Mouse (Mus musculus) MEL (cell line): ENCODE data around the gene Chrne. TPM values are rescaled to one million over a fixed set of nuclear protein-coding genes. Genes with fewer than 3 reads are reported as not detected.

ENCODE experiments used
- DNase-seq: peaks from one replicate; pipeline ENCODE4 v3.0.0; 2011; ENCODE audit warnings: low read depth, low spot score
- H3K27ac ChIP-seq: 2 replicates; pipeline ENCODE4 v1.5.1; 2012; ENCODE audit warnings: low read depth, mild to moderate bottlenecking, control low read depth, low read length, moderate library complexity; ENCODE audit not compliant: control insufficient read depth
- H3K27me3 ChIP-seq, 2 experiments: fragments of 150-350 bp in 1 of 2; sonication (generic) in 1 of 2; 2 replicates each; pipeline ENCODE4 v1.6.1; 2012; ENCODE audit warnings: low read length in 2 of 2, mild to moderate bottlenecking in 2 of 2, improper control_type of control experiment in 1 of 2, moderate library complexity in 1 of 2; ENCODE audit not compliant: insufficient read depth in 2 of 2, control insufficient read depth in 1 of 2
- H3K36me3 ChIP-seq, 2 experiments: 2 replicates each; pipeline ENCODE4 v1.6.1; 2012 to 2014; ENCODE audit warnings: low read length in 2 of 2, improper control_type of control experiment in 1 of 2, inconsistent platforms in 1 of 2, mild to moderate bottlenecking in 1 of 2; ENCODE audit not compliant: insufficient read depth in 2 of 2, control insufficient read depth in 1 of 2
- H3K4me1 ChIP-seq, 2 experiments: fragments of 150-350 bp in 1 of 2; sonication (generic) in 1 of 2; 2 replicates each; pipeline ENCODE4 v1.6.1; 2012; ENCODE audit warnings: low read length in 2 of 2, improper control_type of control experiment in 1 of 2, mild to moderate bottlenecking in 1 of 2; ENCODE audit not compliant: insufficient read depth in 2 of 2, control insufficient read depth in 1 of 2
- H3K4me3 ChIP-seq, 2 experiments: fragments of 150-350 bp in 1 of 2; sonication (generic) in 1 of 2; 2 replicates each; pipeline ENCODE4 v1.5.1; 2012; ENCODE audit warnings: low read depth in 2 of 2, low read length in 2 of 2, mild to moderate bottlenecking in 2 of 2, moderate library complexity in 2 of 2, control low read depth in 1 of 2, improper control_type of control experiment in 1 of 2; ENCODE audit not compliant: control insufficient read depth in 1 of 2, insufficient read depth in 1 of 2
- H3K79me2 ChIP-seq: 2 replicates; pipeline ENCODE4 v1.6.1; 2012; ENCODE audit warnings: mild to moderate bottlenecking, low read length, moderate library complexity; ENCODE audit not compliant: control insufficient read depth, poor library complexity, insufficient read depth
- H3K9ac ChIP-seq: 2 replicates; pipeline ENCODE4 v1.6.1; 2012; ENCODE audit warnings: low read depth, mild to moderate bottlenecking, control low read depth, low read length, moderate library complexity; ENCODE audit not compliant: control insufficient read depth, poor library complexity, severe bottlenecking
- H3K9me3 ChIP-seq: fragments of 150-350 bp; sonication (generic); replicated peaks from 2 replicates; pipeline ENCODE4 v1.6.1; 2012; ENCODE audit warnings: mild to moderate bottlenecking, low read length, improper control_type of control experiment, moderate library complexity; ENCODE audit not compliant: insufficient read depth
- CTCF ChIP-seq, 3 experiments: IDR thresholded peaks in 2 of 3; conservative IDR thresholded peaks in 1 of 3; 2 replicates each; pipeline ENCODE4 v1.5.1; 2011 to 2012; ENCODE audit warnings: low read length in 3 of 3, low read depth in 2 of 3, mild to moderate bottlenecking in 2 of 3, improper control_type of control experiment in 1 of 3, inconsistent platforms in 1 of 3, mixed read lengths in 1 of 3, moderate library complexity in 1 of 3; ENCODE audit not compliant: control insufficient read depth in 1 of 3, insufficient read depth in 1 of 3, poor library complexity in 1 of 3, severe bottlenecking in 1 of 3
- ELF1 ChIP-seq: IDR thresholded peaks from 2 replicates; pipeline ENCODE4 v1.6.1; 2014; ENCODE audit warnings: low read depth, mild to moderate bottlenecking, inconsistent platforms, low read length, improper control_type of control experiment, moderate library complexity
- EP300 ChIP-seq, 2 experiments: IDR thresholded peaks; 2 replicates each; pipeline ENCODE4 v1.6.1; 2011; ENCODE audit warnings: improper control_type of control experiment in 2 of 2, low read length in 2 of 2, low read depth in 1 of 2, mild to moderate bottlenecking in 1 of 2
- GATA1 ChIP-seq: IDR thresholded peaks from 2 replicates; pipeline ENCODE4 v1.6.1; 2011; ENCODE audit warnings: low read depth, low read length, improper control_type of control experiment
- JUND ChIP-seq: IDR thresholded peaks from 2 replicates; pipeline ENCODE4 v1.6.1; 2011; ENCODE audit warnings: low read depth, mild to moderate bottlenecking, improper control_type of control experiment, low read length
- KAT2A ChIP-seq: conservative IDR thresholded peaks from 2 replicates; pipeline ENCODE4 v1.6.1; 2012; ENCODE audit warnings: low read depth, low read length, improper control_type of control experiment, inconsistent platforms
- MEF2A ChIP-seq: IDR thresholded peaks from 2 replicates; pipeline ENCODE4 v1.6.1; 2014; ENCODE audit warnings: low read depth, mild to moderate bottlenecking, inconsistent platforms, low read length, improper control_type of control experiment; ENCODE audit not compliant: poor library complexity, insufficient replicate concordance, severe bottlenecking; ENCODE audit errors: extremely low read depth
- MXI1 ChIP-seq: IDR thresholded peaks from 2 replicates; pipeline ENCODE4 v1.6.1; 2011; ENCODE audit warnings: mild to moderate bottlenecking, low read depth, low read length, improper control_type of control experiment
- NRF1 ChIP-seq: IDR thresholded peaks from 2 replicates; pipeline ENCODE4 v1.6.1; 2014; ENCODE audit warnings: low read depth, mild to moderate bottlenecking, inconsistent platforms, low read length, improper control_type of control experiment, moderate library complexity; ENCODE audit not compliant: poor library complexity, insufficient read depth, severe bottlenecking
- POLR2A ChIP-seq, 2 experiments: IDR thresholded peaks; 2 replicates each; pipeline ENCODE4 v1.6.1; 2011 to 2012; ENCODE audit warnings: low read length in 2 of 2, mild to moderate bottlenecking in 2 of 2, control low read depth in 1 of 2, improper control_type of control experiment in 1 of 2, low read depth in 1 of 2, moderate library complexity in 1 of 2; ENCODE audit not compliant: control insufficient read depth in 1 of 2, insufficient read depth in 1 of 2, poor library complexity in 1 of 2
- POLR2AphosphoS2 ChIP-seq: IDR thresholded peaks from 2 replicates; pipeline ENCODE4 v1.6.1; 2011; ENCODE audit warnings: low read length, improper control_type of control experiment
- POLR2AphosphoS5 ChIP-seq: IDR thresholded peaks from 2 replicates; pipeline ENCODE4 v1.6.1; 2012; ENCODE audit warnings: low read depth, borderline replicate concordance, mild to moderate bottlenecking, inconsistent platforms, low read length, moderate library complexity, mixed read lengths
- RAD21 ChIP-seq: IDR thresholded peaks from 2 replicates; pipeline ENCODE4 v1.6.1; 2011; ENCODE audit warnings: mild to moderate bottlenecking, low read depth, low read length, improper control_type of control experiment
- RCOR1 ChIP-seq: IDR thresholded peaks from 2 replicates; pipeline ENCODE4 v1.6.1; 2012; ENCODE audit warnings: low read depth, mild to moderate bottlenecking, inconsistent platforms, low read length, improper control_type of control experiment
- SIN3A ChIP-seq: IDR thresholded peaks from 2 replicates; pipeline ENCODE4 v1.6.1; 2012; ENCODE audit warnings: low read length, improper control_type of control experiment, inconsistent platforms
- SMC3 ChIP-seq: IDR thresholded peaks from 2 replicates; pipeline ENCODE4 v1.6.1; 2011; ENCODE audit warnings: low read depth, low read length, improper control_type of control experiment
- TAL1 ChIP-seq: IDR thresholded peaks from 2 replicates; pipeline ENCODE4 v1.6.1; 2012; ENCODE audit warnings: mild to moderate bottlenecking, inconsistent platforms, low read length, moderate library complexity, mixed read lengths
- TCF12 ChIP-seq: IDR thresholded peaks from 2 replicates; pipeline ENCODE4 v1.6.1; 2014; ENCODE audit warnings: low read depth, mild to moderate bottlenecking, inconsistent platforms, low read length, improper control_type of control experiment, moderate library complexity
- UBTF ChIP-seq: IDR thresholded peaks from 2 replicates; pipeline ENCODE4 v1.6.1; 2012; ENCODE audit warnings: low read depth, mild to moderate bottlenecking, inconsistent platforms, low read length, improper control_type of control experiment, moderate library complexity, borderline replicate concordance; ENCODE audit not compliant: insufficient read depth
- USF2 ChIP-seq, 2 experiments: IDR thresholded peaks; 2 replicates each; pipeline ENCODE4 v1.6.1; 2011 to 2012; ENCODE audit warnings: improper control_type of control experiment in 2 of 2, low read length in 2 of 2, borderline replicate concordance in 1 of 2, inconsistent platforms in 1 of 2, low read depth in 1 of 2, mild to moderate bottlenecking in 1 of 2; ENCODE audit not compliant: insufficient read depth in 1 of 2
- ZC3H11A ChIP-seq: IDR thresholded peaks from 2 replicates; pipeline ENCODE4 v1.6.1; 2012; ENCODE audit warnings: low read depth, mild to moderate bottlenecking, inconsistent platforms, low read length, improper control_type of control experiment
- ZNF384 ChIP-seq: IDR thresholded peaks from 2 replicates; pipeline ENCODE4 v1.6.1; 2012; ENCODE audit warnings: low read depth, mild to moderate bottlenecking, inconsistent platforms, low read length, improper control_type of control experiment
- polyA plus RNA-seq, 2 experiments: library from polyadenylated mRNA; stranded (reverse) in 1 of 2; unstranded in 1 of 2; fragments of >175 nt in 1 of 2; fragments of >200 nt in 1 of 2; gene quantifications; 2 replicates each; pipeline versions ENCODE4 v1.2.1 to v1.2.4; 2012; ENCODE audit warnings: low replicate concordance in 2 of 2, low read depth in 1 of 2; ENCODE audit not compliant: insufficient read length in 2 of 2, insufficient read depth in 1 of 2, missing spikeins in 1 of 2
- total RNA-seq: library from RNA; depleted of rRNA; stranded (reverse); fragments of 300-350 nt; gene quantifications from 2 replicates; pipeline ENCODE4 v1.2.3, GENCODE M21; 2012

Gene Chrne
- total and polyA plus RNA-seq, 3 experiments, result 0.33 to 0.54 TPM; not detected in 1

DNA sequence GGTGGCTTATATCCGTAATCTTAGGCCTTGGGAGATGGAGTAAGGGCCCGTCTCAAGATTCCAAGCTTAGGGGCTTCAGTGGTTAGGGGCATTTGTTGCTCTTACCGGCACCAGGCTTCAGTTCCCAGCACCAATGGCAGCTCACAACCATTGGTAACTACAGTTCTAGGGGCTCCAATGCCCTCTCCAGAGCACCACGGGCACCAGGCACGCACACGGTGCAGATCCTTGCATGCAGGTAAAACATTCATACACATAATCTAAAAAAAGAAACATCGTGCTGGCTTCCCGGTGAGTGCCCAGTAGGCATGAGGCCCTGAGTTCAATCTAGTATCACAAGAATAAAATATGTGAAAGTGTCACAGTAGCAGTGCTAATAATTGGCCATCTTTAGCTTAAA lies 44.1 kb upstream of the Chrne start:
- DNase-seq, result no peak
- no peaks in the 10 kb centered on the region for H3K9me3 ChIP-seq
- no peaks in the 10 kb centered on the region for H3K27me3 ChIP-seq
- peaks cover 1 to 5% of the 10 kb centered on the region in 2 experiments; a peak in 3 of 4 replicates for H3K36me3 ChIP-seq
- no peak overlapping the region for H3K27ac ChIP-seq
- H3K4me1 ChIP-seq, result peaks cover 2 to 9% of the 10 kb centered on the region in 2 experiments; a peak in 3 of 4 replicates
- H3K4me3 ChIP-seq, result no peak overlapping the region
- TF ChIP-seq UBTF (no peak), KAT2A (no peak), CTCF (IDR thresholded peaks at IDR 0.05 in 2 of 3, conservative IDR thresholded peaks at IDR 0.05 in 1 of 3; ENCODE audit: control insufficient read depth in 1 of 3, insufficient read depth in 1 of 3, low read depth in 2 of 3, low read length in 3 of 3, poor library complexity in 1 of 3, severe bottlenecking in 1 of 3) (no peak), SMC3 (no peak), ZNF384 (no peak), POLR2AphosphoS5 (no peak), POLR2AphosphoS2 (no peak), RCOR1 (no peak), ZC3H11A (no peak), USF2 (IDR thresholded peaks at IDR 0.05; ENCODE audit: borderline replicate concordance in 1 of 2, insufficient read depth in 1 of 2, low read depth in 1 of 2, low read length in 2 of 2) (no peak), TCF12 (no peak), EP300 (IDR thresholded peaks at IDR 0.05; ENCODE audit: low read depth in 1 of 2, low read length in 2 of 2) (no peak), MEF2A (no peak), MXI1 (no peak), NRF1 (no peak), JUND (no peak), TAL1 (no peak)
- no peak overlapping the region for H3K9ac ChIP-seq
- peaks cover 10% of the 10 kb centered on the region for H3K79me2 ChIP-seq

DNA sequence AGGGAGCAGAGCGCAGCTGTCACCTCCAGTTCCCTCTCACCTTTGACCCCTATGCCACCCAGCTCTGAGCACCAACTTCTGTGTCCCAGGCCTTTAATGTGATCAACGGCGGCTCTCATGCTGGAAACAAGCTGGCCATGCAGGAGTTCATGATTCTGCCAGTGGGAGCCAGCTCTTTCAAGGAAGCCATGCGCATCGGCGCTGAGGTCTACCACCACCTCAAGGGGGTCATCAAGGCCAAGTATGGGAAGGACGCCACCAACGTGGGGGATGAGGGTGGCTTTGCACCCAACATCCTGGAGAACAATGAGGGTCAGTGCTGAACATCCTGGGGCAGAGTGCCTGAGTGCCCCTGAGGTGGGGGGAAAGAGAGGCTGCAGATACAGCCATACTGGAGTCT lies 41.6 kb upstream of the Chrne start:
- H3K9me3 ChIP-seq, result no peaks in the 10 kb centered on the region
- no peaks in the 10 kb centered on the region for H3K27me3 ChIP-seq
- no peak overlapping the region for H3K9ac ChIP-seq
- H3K27ac ChIP-seq, result no peak overlapping the region
- peaks cover 2 to 14% of the 10 kb centered on the region in 2 experiments; a peak in 3 of 4 replicates for H3K4me1 ChIP-seq
- H3K4me3 ChIP-seq, result no peak overlapping the region
- DNase-seq, result no peak
- H3K36me3 ChIP-seq, result peaks cover 1 to 8% of the 10 kb centered on the region in 2 experiments; a peak in 3 of 4 replicates
- H3K79me2 ChIP-seq, result peaks cover 9% of the 10 kb centered on the region; the same call in 1 of the 2 replicates
- no peak for TF ChIP-seq GATA1
- TF ChIP-seq KAT2A, result no peak
- no peak for TF ChIP-seq TAL1
- no peak for TF ChIP-seq ZC3H11A
- TF ChIP-seq RAD21, result no peak
- TF ChIP-seq ELF1, result no peak
- TF ChIP-seq SMC3, result no peak
- no peak for TF ChIP-seq POLR2A (IDR thresholded peaks at IDR 0.05; ENCODE audit: control insufficient read depth in 1 of 2, insufficient read depth in 1 of 2, low read depth in 1 of 2, low read length in 2 of 2, poor library complexity in 1 of 2)
- TF ChIP-seq SIN3A, result no peak
